Mouse (Mus musculus) left cerebral cortex, postnatal 4 days (tissue): Measurements from ENCODE around the gene 4932414N04Rik. TPM values are rescaled to one million over a fixed set of nuclear protein-coding genes. Genes with fewer than 3 reads are reported as not detected.

Experiments used
- total RNA-seq, 2 experiments: library from RNA; stranded (reverse); gene quantifications; 2 replicates each; pipeline ENCODE4 v1.2.3; 2021

The 4932414N04Rik gene
- total RNA-seq, 2 experiments from 2014 or later, result not detected

Other genes starting within 250 kb of the 4932414N04Rik start
- 10 to 100 TPM; 48.2 to 53.6 TPM for gene Stk39, start 184.2 kb upstream of the 4932414N04Rik start, total RNA-seq
- not detected for gene 4933409G03Rik, start 74.1 kb upstream of the 4932414N04Rik start, total RNA-seq
- gene Cers6, start 205.0 kb downstream of the 4932414N04Rik start, total RNA-seq, result 10 to 100 TPM; 78.1 to 87.2 TPM